Mouse (Mus musculus) liver, adult 2 months (tissue): ENCODE measurements at regions not wholly inside any gene's neighbourhood (a gene's known extent, or its start where the extent isn't known, plus 50 kb on each side); places are given as distances from the start of the nearest gene placed in this dataset.

Experiments
- DNase-seq: peaks from one replicate; pipeline ENCODE4 v3.0.0-alpha.2; 2011; ENCODE audit warnings: low read depth, low spot score; ENCODE audit errors: extremely low read depth
- H3K27ac ChIP-seq: fragments of 200-500 bp; replicated peaks from 2 replicates; pipeline ENCODE4 v1.5.1; 2012; ENCODE audit warnings: low read depth, mild to moderate bottlenecking, control low read depth, inconsistent platforms, low read length; ENCODE audit not compliant: insufficient read depth
- H3K27me3 ChIP-seq: fragments of 200-500 bp; 2 replicates; pipeline ENCODE4 v1.6.1; 2012; ENCODE audit warnings: mild to moderate bottlenecking, moderate library complexity, low read length, inconsistent platforms; ENCODE audit not compliant: control insufficient read depth, insufficient read depth
- H3K36me3 ChIP-seq: fragments of 200-500 bp; 2 replicates; pipeline ENCODE4 v1.6.1; 2012; ENCODE audit warnings: low read length, inconsistent platforms; ENCODE audit not compliant: control insufficient read depth, insufficient read depth
- H3K4me1 ChIP-seq: fragments of 200-500 bp; 2 replicates; pipeline ENCODE4 v1.6.1; 2011; ENCODE audit warnings: low read length; ENCODE audit not compliant: control insufficient read depth, insufficient read depth
- H3K4me3 ChIP-seq: fragments of 200-500 bp; 2 replicates; pipeline ENCODE4 v1.5.1; 2011; ENCODE audit warnings: low read depth, mild to moderate bottlenecking, control low read depth, low read length, moderate library complexity; ENCODE audit not compliant: insufficient read depth
- H3K79me2 ChIP-seq: fragments of 200-500 bp; 2 replicates; pipeline ENCODE4 v1.6.1; 2012; ENCODE audit warnings: inconsistent platforms, mild to moderate bottlenecking, low read length, moderate library complexity; ENCODE audit not compliant: control insufficient read depth, insufficient read depth
- H3K9ac ChIP-seq: fragments of 200-500 bp; 2 replicates; pipeline ENCODE4 v1.6.1; 2012; ENCODE audit warnings: low read depth, mild to moderate bottlenecking, control low read depth, inconsistent platforms, low read length
- CTCF ChIP-seq: fragments of 200-500 bp; IDR thresholded peaks from 2 replicates; pipeline ENCODE4 v1.5.1; 2011; ENCODE audit warnings: low read depth, low read length, control low read depth
- POLR2A ChIP-seq: fragments of 200-500 bp; IDR thresholded peaks from 2 replicates; pipeline ENCODE4 v1.6.1; 2011; ENCODE audit warnings: low read length, control low read depth; ENCODE audit not compliant: insufficient read depth; ENCODE audit errors: extremely low read depth
- whole genome bisulfite sequencing: fragments of 180-500 bp; shearing (Covaris S2); methylation state at CpG from one replicate; pipeline ENCODE4 v1.1.7; 2018; 5-methylcytosine and 5-hydroxymethylcytosine counted together

- no peak for TF ChIP-seq CTCF
- no peak overlapping the region for H3K4me3 ChIP-seq
- H3K9ac ChIP-seq: 0 out of 2 replicates have a peak overlapping the region, but pooled peaks have one; percentile 45
- no peaks in the 10 kb centered on the region for H3K36me3 ChIP-seq
- no peaks in the 10 kb centered on the region for H3K27me3 ChIP-seq
- H3K27ac ChIP-seq: peak overlapping the region; percentile 83
- WGBS: 52% methylated on average over 5 of the region's 5 CpGs
- peaks cover 2% of the 10 kb centered on the region; the same call in 1 of the 2 replicates for H3K4me1 ChIP-seq
- DNase-seq: no peak
- H3K79me2 ChIP-seq: no peaks in the 10 kb centered on the region
Observed at GRCm38 (mm10) chrX:99199669-99200068, 63.7 kb downstream of the Efnb1 start.

GRCm38 (mm10) chrX:99198961-99199631 lies 63.2 kb downstream of the Efnb1 start:
- no peaks in the 10 kb centered on the region for H3K79me2 ChIP-seq
- H3K36me3 ChIP-seq: no peaks in the 10 kb centered on the region
- H3K9ac ChIP-seq: peak overlapping the region; percentile 61
- peak overlapping the region; percentile 57 for H3K4me3 ChIP-seq
- DNase-seq: peak; percentile 35
- H3K4me1 ChIP-seq: peaks cover 2% of the 10 kb centered on the region; the same call in 1 of the 2 replicates
- peak overlapping the region; percentile 83 for H3K27ac ChIP-seq
- 22% methylated on average over 23 of the region's 29 CpGs for WGBS
- no peaks in the 10 kb centered on the region for H3K27me3 ChIP-seq
- no peak for TF ChIP-seq POLR2A
- TF ChIP-seq CTCF: no peak
